Mouse (Mus musculus): ENCODE measurements at regions not wholly inside any gene's neighbourhood (a gene's known extent, or its start where the extent isn't known, plus 50 kb on each side); places are given as distances from the start of the nearest gene placed in this dataset.

GRCm38 (mm10) chr13:16642450-16642994 lies 630.9 kb downstream of the Inhba start:
- no peak for TF ChIP-seq CTCF (IDR thresholded peaks at IDR 0.05; ENCODE audit: low read depth)
- no peak for TF ChIP-seq EP300 (optimal IDR thresholded peaks at IDR 0.05)

Data from stomach, postnatal 0 days (tissue).